Mouse (Mus musculus) left cerebral cortex, adult 11 months (tissue): ENCODE results near the gene Tecpr1.

Source experiments
- DNase-seq: peaks from one replicate; pipeline ENCODE4 v3.0.0; 2022; ENCODE audit warnings: low spot score

Tecpr1 gene

GRCm38 (mm10) chr5:144251876-144252577 is 28.6 kb upstream of the Tecpr1 start:
- no peak for DNase-seq

DNA sequence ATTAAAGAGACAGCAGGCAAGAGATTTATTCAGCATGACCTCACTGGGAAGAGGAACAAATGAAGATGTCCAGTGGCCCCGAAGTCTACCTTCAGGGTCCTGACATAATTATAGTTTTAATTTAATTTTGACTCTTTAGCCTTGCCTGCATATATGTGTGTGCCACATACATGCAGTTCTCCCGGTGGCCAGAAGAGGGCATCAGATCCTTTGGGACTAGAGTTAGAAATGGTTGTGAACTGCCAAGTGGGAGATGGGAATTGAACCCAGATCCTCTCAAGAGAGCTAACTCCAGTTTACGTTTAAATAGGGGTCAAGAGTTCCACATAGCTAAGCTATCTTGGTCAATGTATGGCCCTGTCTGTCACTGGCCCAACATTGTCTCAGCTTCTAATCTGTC is 26.5 kb upstream of the Tecpr1 start:
- no peak for DNase-seq

DNA sequence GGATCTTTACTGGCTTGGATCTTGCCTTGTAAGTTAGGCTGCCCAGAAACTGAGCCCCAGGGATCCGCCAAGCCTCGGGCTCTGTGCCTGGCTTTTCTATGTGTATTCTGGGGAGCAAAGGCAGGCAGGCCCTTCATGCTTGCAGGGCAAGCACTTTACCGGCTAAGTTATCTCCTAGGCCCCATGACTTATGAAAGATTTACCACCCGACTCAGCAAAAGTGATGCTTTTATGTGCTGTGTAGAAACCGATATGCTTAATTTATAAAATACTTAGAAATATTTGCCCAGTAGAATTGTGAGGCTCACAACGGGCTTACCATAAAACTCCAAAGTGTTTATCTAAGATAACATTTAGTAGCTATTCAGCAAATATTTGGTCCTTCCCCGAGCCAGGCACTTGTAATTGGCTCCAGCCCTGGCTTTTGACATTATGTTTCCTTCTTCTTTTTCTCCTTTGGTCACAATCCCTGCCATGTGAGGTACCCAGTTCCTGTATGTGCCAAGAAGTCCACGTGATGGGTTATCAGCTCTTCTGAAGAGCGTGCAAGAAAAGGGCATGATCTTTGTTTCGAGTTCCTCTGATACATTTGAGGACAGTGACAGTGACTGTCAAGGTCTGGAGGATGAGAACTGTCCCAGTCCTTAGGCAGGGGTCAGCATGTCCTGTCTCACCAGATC is 24.6 kb upstream of the Tecpr1 start:
- no peak for DNase-seq

DNA sequence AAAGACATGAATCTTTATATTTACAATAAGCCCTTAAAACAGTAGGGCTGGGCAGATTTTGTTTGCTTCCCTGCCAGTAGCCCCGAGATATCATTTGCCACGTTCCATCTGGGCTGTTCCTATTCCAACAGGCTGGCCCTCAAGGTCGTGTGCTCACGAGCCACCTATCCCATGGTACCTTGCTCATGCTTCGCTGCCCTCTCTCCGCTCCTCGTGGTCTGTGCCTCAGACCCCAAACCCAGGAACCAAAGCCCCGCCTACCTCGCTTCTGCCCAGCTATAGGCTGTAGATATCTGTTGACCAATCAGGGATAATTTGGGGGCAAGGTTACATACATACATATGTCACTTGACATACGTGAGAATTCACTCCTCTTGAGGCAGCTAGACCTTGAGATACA is 23.9 kb upstream of the Tecpr1 start:
- DNase-seq = no peak

GRCm38 (mm10) chr5:144246669-144247068 is 23.3 kb upstream of the Tecpr1 start:
- DNase-seq = no peak

GRCm38 (mm10) chr5:144245592-144245991 is 22.2 kb upstream of the Tecpr1 start:
- no peak for DNase-seq

DNA sequence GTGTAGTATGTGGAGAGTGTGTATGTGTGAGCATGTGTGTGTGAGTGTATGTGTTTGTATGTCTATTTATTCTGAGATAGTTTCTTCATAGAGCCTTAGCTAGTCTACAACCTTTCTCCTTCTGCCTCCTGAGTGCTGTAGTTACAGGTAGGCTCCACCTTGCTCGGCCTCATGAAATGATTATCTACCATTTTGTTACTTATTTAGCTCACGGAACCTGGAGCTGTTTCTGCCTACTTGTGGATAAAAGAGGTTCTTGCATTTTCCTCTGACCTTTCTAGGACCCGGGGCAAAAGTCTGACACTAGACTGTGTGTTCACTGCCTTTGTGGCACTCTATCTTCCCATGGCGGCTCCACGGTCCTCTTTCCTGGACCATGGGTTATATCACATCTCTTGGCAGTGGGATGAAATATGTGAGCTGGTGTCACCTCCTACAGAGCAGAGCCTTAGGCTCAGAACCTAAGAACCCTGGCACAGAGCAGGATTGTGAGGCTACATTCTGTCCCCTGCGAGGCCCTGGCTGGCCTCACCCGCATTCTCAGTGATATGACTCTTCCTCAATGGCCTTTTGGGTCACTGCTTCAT is 20.6 kb upstream of the Tecpr1 start, which contains the start of gene Bri3:
Gene Bri3 (plus strand): TSS at position 537 of the 587 bp plus-strand sequence.
- no peak for DNase-seq

- no peak for DNase-seq
Measured at GRCm38 (mm10) chr5:144238969-144239368, 15.6 kb upstream of the Tecpr1 start.

- no peak for DNase-seq
Measured at GRCm38 (mm10) chr5:144234714-144235113, 11.3 kb upstream of the Tecpr1 start.

- DNase-seq = no peak
Measured at GRCm38 (mm10) chr5:144234222-144234621, 10.8 kb upstream of the Tecpr1 start.

GRCm38 (mm10) chr5:144232531-144232930 is 9.1 kb upstream of the Tecpr1 start:
- DNase-seq = no peak

- no peak for DNase-seq
Measured at GRCm38 (mm10) chr5:144231410-144231809, 8.0 kb upstream of the Tecpr1 start.

DNA sequence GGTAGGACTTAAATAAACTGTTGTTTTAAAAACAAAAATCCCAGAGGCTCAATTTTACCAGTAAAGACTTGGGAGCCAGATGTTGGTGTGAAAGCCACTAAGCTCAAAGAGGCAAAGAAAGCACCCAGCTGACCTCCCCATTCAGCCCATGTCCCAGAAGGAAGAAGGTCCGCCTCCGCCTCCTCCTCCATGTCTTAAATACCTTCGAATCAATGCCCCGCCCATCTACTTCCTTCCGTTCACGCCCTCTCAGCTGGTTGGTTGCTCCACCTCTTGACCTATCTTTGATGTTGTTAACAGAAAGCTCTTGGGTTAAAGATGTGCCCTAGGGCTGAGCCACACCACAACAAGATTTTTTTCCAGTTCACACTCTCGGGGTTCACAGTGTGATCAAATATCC is 6.8 kb upstream of the Tecpr1 start:
- DNase-seq = no peak

GRCm38 (mm10) chr5:144226220-144226619 is 2.8 kb upstream of the Tecpr1 start:
- no peak for DNase-seq

DNA sequence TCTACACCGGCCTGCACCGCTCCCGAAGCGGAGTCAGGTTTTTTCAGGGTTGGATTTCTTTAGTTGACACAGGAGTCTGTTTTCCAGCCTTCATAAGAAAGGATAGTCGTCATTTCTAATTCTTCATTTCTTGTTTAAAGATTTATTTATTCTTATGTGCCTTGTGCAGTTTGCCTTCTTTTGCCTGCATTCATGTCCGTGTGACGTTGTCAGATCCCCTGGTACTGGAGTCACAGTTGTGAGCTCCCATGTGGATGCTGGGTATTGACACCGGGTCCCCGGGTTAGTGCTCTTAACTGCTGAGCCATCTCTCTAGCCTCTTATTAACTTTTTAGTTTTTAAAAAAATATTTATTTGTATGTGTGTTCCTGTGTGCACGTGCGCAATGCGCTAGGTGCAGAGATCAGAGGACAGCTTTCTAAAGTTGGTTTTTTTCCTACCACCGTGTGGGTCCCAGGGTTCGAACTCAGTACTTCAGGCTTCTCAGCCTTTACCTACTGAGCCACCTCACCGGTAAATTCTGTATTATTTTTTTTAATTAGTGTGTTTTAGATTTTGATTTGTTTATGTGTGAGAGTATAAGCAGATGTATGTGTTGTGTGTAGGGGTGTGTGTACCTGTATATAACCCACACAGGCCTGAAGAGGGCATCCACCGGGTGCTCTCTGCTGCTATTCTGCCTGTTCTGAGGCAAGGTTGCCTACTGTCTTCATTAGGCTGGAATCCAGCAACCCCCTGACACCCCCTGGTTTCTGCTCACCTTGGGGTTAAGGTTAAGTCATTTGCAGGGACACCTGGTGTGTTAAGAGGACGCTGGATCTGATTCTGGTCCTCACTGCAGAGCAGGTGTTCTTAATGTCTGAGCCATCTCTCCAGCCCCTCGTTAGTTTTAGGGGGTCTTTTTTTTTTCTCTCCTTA is 743 bp upstream of the Tecpr1 start:
- no peak for DNase-seq

DNA sequence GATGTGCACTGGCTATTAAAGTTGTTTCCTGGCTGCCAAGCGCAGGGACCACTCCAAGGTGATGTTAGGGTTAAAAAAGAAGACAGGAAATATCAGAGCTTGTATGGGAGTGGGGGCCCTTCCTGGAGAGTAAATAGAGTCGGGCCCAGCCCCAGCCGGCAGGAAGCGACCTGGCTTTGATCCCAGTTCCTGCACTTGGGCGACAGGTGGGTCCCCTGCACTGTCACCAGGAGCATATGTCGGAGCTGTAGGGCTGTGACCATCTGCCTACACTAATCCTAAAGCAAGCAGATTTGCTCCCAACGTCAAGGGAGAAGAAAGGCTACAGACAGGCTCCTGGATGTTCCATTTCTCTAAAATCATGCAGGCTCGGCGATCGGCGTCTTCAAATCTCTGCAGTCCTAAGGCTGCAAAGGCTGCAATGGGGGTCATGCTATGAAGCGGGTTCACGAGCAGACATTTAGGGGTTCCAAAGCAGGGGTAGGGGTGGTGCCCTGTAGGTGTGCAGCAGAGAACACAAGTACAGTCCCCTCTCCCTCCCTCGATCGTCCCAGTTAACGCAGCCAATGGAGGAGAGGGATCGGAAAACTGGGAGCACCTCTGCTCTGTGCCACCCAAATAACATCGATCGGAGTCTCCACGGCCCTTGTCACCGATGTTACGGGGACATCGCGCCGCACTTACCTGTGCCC is 458 bp downstream of the Tecpr1 start:
- no peak for DNase-seq

DNA sequence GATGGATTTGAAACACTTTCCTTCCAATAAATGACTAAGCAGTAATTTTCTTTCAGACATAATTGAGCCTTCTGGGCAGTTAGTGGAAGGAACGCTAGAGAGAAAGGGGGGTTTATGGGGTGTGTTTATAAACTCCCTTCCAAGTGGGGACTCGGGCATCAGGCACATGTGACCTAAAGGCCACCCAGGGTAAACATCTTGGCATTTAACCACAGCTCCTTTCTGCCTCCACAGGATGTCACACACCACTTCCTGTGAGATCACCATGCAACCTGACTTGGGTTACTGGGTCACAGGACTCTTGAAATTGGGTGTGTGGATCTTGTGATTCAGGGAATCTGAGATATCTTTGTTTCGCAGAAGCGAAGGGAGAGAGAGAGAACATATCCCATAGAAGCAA is 2.1 kb downstream of the Tecpr1 start:
- no peak for DNase-seq

- no peak for DNase-seq
Measured at GRCm38 (mm10) chr5:144219936-144220335, 3.5 kb downstream of the Tecpr1 start.

DNA sequence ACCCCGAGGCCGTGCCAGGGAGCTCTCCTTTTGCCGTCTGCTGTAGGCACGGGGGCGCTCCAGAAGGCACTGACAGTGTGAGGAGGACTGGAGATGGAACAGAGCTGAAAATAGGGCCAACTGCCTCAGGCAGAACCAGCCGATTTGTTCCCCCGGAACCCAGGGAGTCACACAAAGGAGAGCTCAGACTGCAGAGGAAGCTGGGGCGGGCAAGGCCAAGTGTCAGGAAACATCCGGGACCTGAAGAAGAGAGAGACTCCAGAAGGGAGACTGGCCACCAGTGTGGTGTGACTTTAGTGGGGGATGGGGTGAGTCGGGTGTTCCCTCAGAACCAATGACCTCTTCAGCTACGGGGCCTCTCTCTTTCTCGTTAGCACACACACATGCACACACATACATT is 4.1 kb downstream of the Tecpr1 start:
- DNase-seq = no peak

DNA sequence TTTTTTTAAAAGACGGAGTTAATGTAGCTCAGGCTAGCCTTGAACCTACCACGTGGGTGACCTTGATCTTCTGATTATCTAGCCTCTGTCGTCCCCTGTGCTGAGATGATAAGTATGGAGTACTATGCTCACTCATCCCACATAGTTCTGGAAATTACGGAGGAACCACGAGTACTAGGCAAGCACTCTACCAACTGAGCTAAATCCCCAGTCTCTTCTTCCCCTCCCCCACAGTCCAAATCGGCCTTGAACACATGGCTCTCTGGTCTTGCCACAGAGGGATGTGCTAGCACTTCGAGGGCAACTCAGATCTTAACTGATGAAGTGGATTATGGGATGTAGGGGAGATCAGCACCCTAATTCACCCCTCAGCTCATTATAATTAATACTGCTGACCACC is 5.4 kb downstream of the Tecpr1 start:
- no peak for DNase-seq

GRCm38 (mm10) chr5:144215992-144216391 is 7.4 kb downstream of the Tecpr1 start:
- DNase-seq = no peak

DNA sequence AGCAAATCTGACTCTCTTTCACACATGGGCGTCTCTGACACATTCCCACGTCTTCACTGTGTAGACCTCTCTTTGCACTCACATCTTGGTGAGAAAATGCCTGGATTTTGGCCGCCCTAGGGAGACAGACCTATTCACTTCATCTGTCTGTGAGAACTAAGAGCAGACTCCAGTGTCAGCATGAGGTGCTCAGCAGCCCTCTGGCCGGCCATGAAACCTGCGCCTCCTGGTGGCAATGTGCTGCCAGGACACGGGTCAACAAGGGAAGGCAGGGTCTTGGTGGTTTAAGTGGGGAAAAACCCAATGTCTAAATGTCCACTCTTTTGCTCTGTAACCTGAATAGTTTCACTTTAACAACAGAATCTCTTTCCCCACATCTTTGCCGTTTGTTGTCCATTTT is 9.0 kb downstream of the Tecpr1 start:
- DNase-seq = no peak
